Mouse (Mus musculus): Measurements from ENCODE around the gene Cenpj.

The Cenpj gene

DNA sequence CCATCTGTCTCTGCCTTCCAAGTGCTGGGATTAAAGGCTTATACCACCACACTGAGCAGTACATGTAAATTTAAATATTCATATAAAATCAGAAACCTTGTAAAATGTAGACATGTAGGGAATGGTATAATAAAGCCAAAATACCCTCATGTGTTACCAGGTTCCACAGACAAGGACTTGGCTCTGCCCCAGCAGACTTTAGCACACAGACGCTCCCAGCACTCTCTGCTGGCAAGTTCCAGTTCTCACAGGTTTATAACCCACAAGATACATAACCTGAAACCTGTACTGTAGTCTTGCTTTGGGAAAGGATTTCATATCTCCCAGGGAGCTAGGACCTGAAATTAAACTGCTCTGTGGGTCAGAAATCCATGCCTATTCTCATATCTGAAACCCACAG, 30.3 kb downstream of the Cenpj start:
- no peak for DNase-seq

DNA sequence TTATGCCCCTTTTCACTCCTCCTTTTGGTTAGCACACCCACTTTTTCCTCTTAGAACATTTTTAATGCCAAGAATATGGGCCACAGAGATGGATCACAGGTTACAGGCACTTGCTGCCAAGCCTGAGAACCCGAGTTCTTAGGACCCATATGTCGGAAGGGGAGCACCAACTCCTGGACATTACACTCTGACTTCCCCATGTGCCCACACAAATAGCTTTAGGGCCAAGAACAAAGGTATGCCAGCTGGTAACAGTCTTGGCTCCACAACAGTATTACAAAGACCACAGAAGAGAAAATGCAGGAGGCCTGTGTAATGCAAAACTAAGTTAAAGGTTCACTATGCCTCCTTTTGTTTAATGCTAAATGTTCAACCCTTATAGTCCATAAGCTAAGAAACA, 44.4 kb downstream of the Cenpj start:
- peak; percentile 68 for DNase-seq

DNA sequence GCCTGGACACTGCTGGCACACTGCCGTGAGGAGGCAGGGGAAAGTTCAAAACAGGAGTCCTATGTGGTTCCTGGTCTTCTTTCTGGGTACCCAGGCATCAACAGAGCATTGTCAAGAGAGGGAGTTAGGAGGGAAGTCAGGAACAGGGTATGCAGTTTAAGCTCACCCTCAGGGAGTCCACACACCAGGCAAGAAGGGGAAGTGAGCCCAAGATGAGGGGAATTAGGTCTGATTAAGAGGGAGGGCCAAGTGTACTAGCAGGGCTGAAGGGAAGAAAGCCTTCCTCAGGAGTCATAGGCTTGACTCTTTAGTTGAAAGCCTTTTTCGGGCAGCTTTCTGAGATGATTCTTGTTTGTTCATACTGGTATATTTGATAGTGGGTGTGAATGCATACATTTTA, 60.5 kb downstream of the Cenpj start:
- no peak for DNase-seq

DNA sequence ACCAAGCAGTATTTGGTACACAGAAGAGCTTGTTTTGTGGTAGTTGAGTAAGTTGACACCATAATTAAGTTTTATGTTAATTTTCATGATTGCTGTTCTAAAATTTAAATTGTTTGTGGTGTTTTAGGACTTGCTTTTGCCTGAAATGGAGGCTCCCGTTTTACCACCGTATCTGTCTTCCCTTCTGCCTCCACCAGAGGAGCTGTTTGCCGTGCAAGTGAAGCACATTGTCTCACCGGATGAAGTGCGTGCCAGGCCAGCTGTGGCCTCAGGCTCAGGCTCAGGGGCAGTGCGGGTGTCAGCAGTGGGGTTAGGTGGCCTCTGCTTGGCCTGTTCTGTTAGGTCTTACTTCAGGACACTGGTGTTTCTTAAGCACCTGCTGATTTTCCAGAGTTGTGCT, 63.1 kb downstream of the Cenpj start:
- DNase-seq: no peak

DNA sequence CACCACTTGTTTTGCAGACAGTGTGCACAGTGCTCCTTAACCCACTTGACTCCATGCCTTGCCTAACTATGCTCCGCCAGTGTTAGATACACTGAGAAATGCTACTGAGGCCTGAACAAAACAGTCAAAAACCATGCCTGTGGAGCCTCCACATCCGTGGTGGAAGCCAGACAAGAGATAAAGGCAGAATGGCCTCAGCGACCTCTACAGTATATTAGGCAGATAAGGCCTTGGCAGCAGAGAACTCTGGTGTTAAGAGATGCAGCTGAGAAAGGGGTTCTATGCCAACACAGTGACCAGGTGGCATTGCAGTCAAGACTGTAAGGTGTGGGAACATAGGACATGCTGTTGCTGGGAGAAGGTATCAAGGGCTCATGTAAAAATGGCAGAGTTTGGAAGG, 68.5 kb downstream of the Cenpj start:
- DNase-seq: no peak

DNA sequence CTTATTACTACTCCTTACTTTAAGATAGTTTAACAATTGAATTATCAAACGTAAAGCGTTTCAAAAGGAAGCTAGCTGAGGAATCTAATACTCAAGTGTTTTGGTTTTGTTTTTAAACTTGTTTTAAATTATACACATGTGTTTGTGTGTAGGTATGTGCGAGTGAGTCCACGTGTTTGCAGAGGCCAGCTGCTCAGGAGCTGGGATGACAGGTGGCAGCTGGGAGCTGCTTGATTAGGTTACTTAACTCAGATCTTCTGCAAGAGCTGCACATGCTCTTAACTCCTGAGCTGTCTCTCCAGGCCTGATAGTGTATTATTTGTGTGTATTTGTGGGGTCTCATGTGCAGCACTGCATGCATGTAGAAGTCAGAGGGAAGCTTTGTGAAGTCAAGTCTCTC, 72.8 kb downstream of the Cenpj start:
- no peak for DNase-seq

DNA sequence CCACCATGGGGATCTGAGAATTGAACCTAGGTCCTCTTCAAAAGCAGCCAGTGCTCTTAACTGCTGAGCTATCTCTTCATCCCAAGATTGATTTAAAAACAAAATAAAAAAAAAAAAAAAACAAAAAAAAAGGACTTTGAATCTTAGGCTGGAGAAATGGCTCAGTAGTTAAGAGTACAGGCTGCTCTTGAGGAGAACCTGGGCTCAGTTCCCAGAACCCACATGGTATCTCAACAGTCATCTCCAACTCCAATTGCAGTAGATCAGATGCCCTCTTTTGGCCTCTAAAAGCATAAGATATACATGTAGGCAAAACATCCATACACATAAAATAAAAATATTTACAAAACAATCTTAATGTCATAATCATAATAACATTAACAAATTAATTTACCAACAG, 85.4 kb downstream of the Cenpj start:
- no peak for DNase-seq

Data from cerebellum, adult 11-12 months (tissue).